Mouse (Mus musculus): Measurements from ENCODE around the gene Ecm1.

GRCm38 (mm10) chr3:95765534-95765933 is 26.2 kb upstream of the Ecm1 start:
- TF ChIP-seq POLR2A (IDR thresholded peaks at IDR 0.05; ENCODE audit: insufficient read depth, low read depth, low read length): no peak
- TF ChIP-seq CTCF (IDR thresholded peaks at IDR 0.05): peak; percentile 25

All from heart, adult 2 months (tissue).